Mouse (Mus musculus) urinary bladder, adult 2 months (tissue): ENCODE data around the gene Golph3. TPM values are rescaled to one million over a fixed set of nuclear protein-coding genes. Genes with fewer than 3 reads are reported as not detected.
"Not testable (repeated sequence)": the region's sequence is repeated elsewhere in the genome, so short reads cannot be mapped to it uniquely, and the experiment has no call there.

Experiments used
- DNase-seq: peaks from one replicate; pipeline ENCODE4 v3.0.0; 2022; ENCODE audit warnings: low spot score
- polyA plus RNA-seq: library from polyadenylated mRNA; depleted of rRNA; stranded (reverse); fragments of >200 nt; gene quantifications from 2 replicates; pipeline ENCODE4 v1.2.3, GENCODE M21; 2012

The Golph3 gene
- polyA plus RNA-seq, 1 experiment = 141 TPM

- DNase-seq = no peak
These were observed 36.2 kb downstream of the Golph3 start for GRCm38 (mm10) chr15:12357459-12357858.

- DNase-seq = no peak
These were observed 37.1 kb downstream of the Golph3 start for GRCm38 (mm10) chr15:12358384-12358783.

GRCm38 (mm10) chr15:12360519-12361212, 39.4 kb downstream of the Golph3 start:
- DNase-seq = no peak

GRCm38 (mm10) chr15:12362001-12362700, 40.9 kb downstream of the Golph3 start:
- DNase-seq = no peak

- no peak for DNase-seq
These were observed 41.4 kb downstream of the Golph3 start for GRCm38 (mm10) chr15:12362701-12363040.

- DNase-seq = no peak
These were observed 42.8 kb downstream of the Golph3 start for GRCm38 (mm10) chr15:12364096-12364495.

GRCm38 (mm10) chr15:12365416-12366071, 44.3 kb downstream of the Golph3 start:
- no peak for DNase-seq

- no peak for DNase-seq
These were observed 44.8 kb downstream of the Golph3 start for GRCm38 (mm10) chr15:12366072-12366469.

- not testable (repeated sequence) for DNase-seq
These were observed 45.5 kb downstream of the Golph3 start for GRCm38 (mm10) chr15:12366580-12367305.

GRCm38 (mm10) chr15:12367306-12368080, 46.2 kb downstream of the Golph3 start:
- DNase-seq = no peak

- DNase-seq = no peak
These were observed 47.1 kb downstream of the Golph3 start for GRCm38 (mm10) chr15:12368357-12368756.

GRCm38 (mm10) chr15:12368850-12369249, 47.6 kb downstream of the Golph3 start:
- DNase-seq = no peak

- DNase-seq = no peak
These were observed 48.8 kb downstream of the Golph3 start for GRCm38 (mm10) chr15:12370096-12370495.

- peak; percentile 40 for DNase-seq
These were observed 49.9 kb downstream of the Golph3 start for GRCm38 (mm10) chr15:12371183-12371582.

GRCm38 (mm10) chr15:12373496-12373895, 52.2 kb downstream of the Golph3 start:
- no peak for DNase-seq

GRCm38 (mm10) chr15:12373918-12374317, 52.7 kb downstream of the Golph3 start:
- no peak for DNase-seq

- DNase-seq = no peak
These were observed 53.7 kb downstream of the Golph3 start for GRCm38 (mm10) chr15:12374916-12375315.

- DNase-seq = peak; percentile 52
These were observed 54.5 kb downstream of the Golph3 start for GRCm38 (mm10) chr15:12375641-12376311.

- no peak for DNase-seq
These were observed 55.3 kb downstream of the Golph3 start for GRCm38 (mm10) chr15:12376491-12377069.

- no peak for DNase-seq
These were observed 56.5 kb downstream of the Golph3 start for GRCm38 (mm10) chr15:12377800-12378199.
